Mouse (Mus musculus): ENCODE results near the gene Jmjd1c. TPM values are rescaled to one million over a fixed set of nuclear protein-coding genes. Genes with fewer than 3 reads are reported as not detected.
A peak's percentile ranks its signal among the peaks of the same experiment; 100 is the strongest.

The Jmjd1c gene
- polyA plus RNA-seq, 1 experiment: 22.7 TPM

GRCm38 (mm10) chr10:67082531-67082930, 13.4 kb upstream of the Jmjd1c start:
- Histone ChIP-seq H3K27me3 (ENCODE audit: control insufficient read depth, insufficient read depth, low read length) (no peaks in the 10 kb centered on the region), H3K27ac (ENCODE audit: insufficient read depth, low read depth, low read length) (no peak overlapping the region), H3K4me1 (ENCODE audit: control insufficient read depth, insufficient read depth, insufficient read length, low read length) (peaks cover 12% of the 10 kb centered on the region; the same call in 1 of the 2 replicates), H3K4me3 (ENCODE audit: low read depth, low read length) (no peak overlapping the region), H3K36me3 (ENCODE audit: control insufficient read depth, insufficient read depth, low read length) (no peaks in the 10 kb centered on the region)
- TF ChIP-seq POLR2A (IDR thresholded peaks at IDR 0.05; ENCODE audit: low read depth, low read length): no peak
- TF ChIP-seq CTCF (IDR thresholded peaks at IDR 0.05; ENCODE audit: extremely low read depth, insufficient read length, insufficient replicate concordance, low read depth, low read length): no peak
- 85% methylated on average over 4 of the region's 4 CpGs for WGBS

GRCm38 (mm10) chr10:67083446-67084166, 12.3 kb upstream of the Jmjd1c start:
- H3K27ac ChIP-seq (ENCODE audit: insufficient read depth, low read depth, low read length): no peak overlapping the region
- peaks cover 11% of the 10 kb centered on the region; the same call in 1 of the 2 replicates for H3K4me1 ChIP-seq (ENCODE audit: control insufficient read depth, insufficient read depth, insufficient read length, low read length)
- no peaks in the 10 kb centered on the region for H3K36me3 ChIP-seq (ENCODE audit: control insufficient read depth, insufficient read depth, low read length)
- WGBS: 95% methylated on average over 10 of the region's 10 CpGs
- TF ChIP-seq CTCF (IDR thresholded peaks at IDR 0.05; ENCODE audit: extremely low read depth, insufficient read length, insufficient replicate concordance, low read depth, low read length) (no peak), POLR2A (IDR thresholded peaks at IDR 0.05; ENCODE audit: low read depth, low read length) (no peak)
- no peak overlapping the region for H3K4me3 ChIP-seq (ENCODE audit: low read depth, low read length)
- no peaks in the 10 kb centered on the region for H3K27me3 ChIP-seq (ENCODE audit: control insufficient read depth, insufficient read depth, low read length)

- no peaks in the 10 kb centered on the region for H3K36me3 ChIP-seq (ENCODE audit: control insufficient read depth, insufficient read depth, low read length)
- H3K4me3 ChIP-seq (ENCODE audit: low read depth, low read length): no peak overlapping the region
- no peaks in the 10 kb centered on the region for H3K27me3 ChIP-seq (ENCODE audit: control insufficient read depth, insufficient read depth, low read length)
- TF ChIP-seq CTCF (IDR thresholded peaks at IDR 0.05; ENCODE audit: extremely low read depth, insufficient read length, insufficient replicate concordance, low read depth, low read length): no peak
- TF ChIP-seq POLR2A (IDR thresholded peaks at IDR 0.05; ENCODE audit: low read depth, low read length): no peak
- 94% methylated on average over 10 of the region's 10 CpGs for WGBS
- H3K4me1 ChIP-seq (ENCODE audit: control insufficient read depth, insufficient read depth, insufficient read length, low read length): peaks cover 8% of the 10 kb centered on the region; the same call in 1 of the 2 replicates
- H3K27ac ChIP-seq (ENCODE audit: insufficient read depth, low read depth, low read length): no peak overlapping the region
These were observed 10.8 kb upstream of the Jmjd1c start for GRCm38 (mm10) chr10:67085124-67085523.

- Histone ChIP-seq H3K36me3 (ENCODE audit: control insufficient read depth, insufficient read depth, low read length) (no peaks in the 10 kb centered on the region), H3K4me1 (ENCODE audit: control insufficient read depth, insufficient read depth, insufficient read length, low read length) (peaks cover 8% of the 10 kb centered on the region; the same call in 1 of the 2 replicates), H3K4me3 (ENCODE audit: low read depth, low read length) (no peak overlapping the region), H3K27ac (ENCODE audit: insufficient read depth, low read depth, low read length) (no peak overlapping the region), H3K27me3 (ENCODE audit: control insufficient read depth, insufficient read depth, low read length) (no peaks in the 10 kb centered on the region)
- 57% methylated on average over 7 of the region's 7 CpGs for WGBS
- TF ChIP-seq POLR2A (IDR thresholded peaks at IDR 0.05; ENCODE audit: low read depth, low read length) (no peak), CTCF (IDR thresholded peaks at IDR 0.05; ENCODE audit: extremely low read depth, insufficient read length, insufficient replicate concordance, low read depth, low read length) (no peak)
These were observed 10.0 kb upstream of the Jmjd1c start for GRCm38 (mm10) chr10:67085916-67086315.

- Histone ChIP-seq H3K4me1 (ENCODE audit: control insufficient read depth, insufficient read depth, insufficient read length, low read length) (peaks cover 5% of the 10 kb centered on the region; the same call in 1 of the 2 replicates), H3K4me3 (ENCODE audit: low read depth, low read length) (no peak overlapping the region), H3K27me3 (ENCODE audit: control insufficient read depth, insufficient read depth, low read length) (no peaks in the 10 kb centered on the region), H3K36me3 (ENCODE audit: control insufficient read depth, insufficient read depth, low read length) (no peaks in the 10 kb centered on the region), H3K27ac (ENCODE audit: insufficient read depth, low read depth, low read length) (peak overlapping the region; percentile 55; the same call in 1 of the 2 replicates)
- 72% methylated on average over 5 of the region's 5 CpGs for WGBS
- TF ChIP-seq CTCF (IDR thresholded peaks at IDR 0.05; ENCODE audit: extremely low read depth, insufficient read length, insufficient replicate concordance, low read depth, low read length) (no peak), POLR2A (IDR thresholded peaks at IDR 0.05; ENCODE audit: low read depth, low read length) (no peak)
These were observed 8.3 kb upstream of the Jmjd1c start for GRCm38 (mm10) chr10:67087447-67088226.

GRCm38 (mm10) chr10:67090611-67091010, 5.3 kb upstream of the Jmjd1c start:
- no peak overlapping the region for H3K4me3 ChIP-seq (ENCODE audit: low read depth, low read length)
- no peaks in the 10 kb centered on the region for H3K27me3 ChIP-seq (ENCODE audit: control insufficient read depth, insufficient read depth, low read length)
- no peaks in the 10 kb centered on the region for H3K36me3 ChIP-seq (ENCODE audit: control insufficient read depth, insufficient read depth, low read length)
- H3K4me1 ChIP-seq (ENCODE audit: control insufficient read depth, insufficient read depth, insufficient read length, low read length): peaks cover 15% of the 10 kb centered on the region
- no peak overlapping the region for H3K27ac ChIP-seq (ENCODE audit: insufficient read depth, low read depth, low read length)
- TF ChIP-seq CTCF (IDR thresholded peaks at IDR 0.05; ENCODE audit: extremely low read depth, insufficient read length, insufficient replicate concordance, low read depth, low read length) (no peak), POLR2A (IDR thresholded peaks at IDR 0.05; ENCODE audit: low read depth, low read length) (no peak)
- 93% methylated on average over 4 of the region's 4 CpGs for WGBS

- 25% methylated on average over 7 of the region's 7 CpGs for WGBS
- TF ChIP-seq POLR2A (IDR thresholded peaks at IDR 0.05; ENCODE audit: low read depth, low read length): no peak
- TF ChIP-seq CTCF (IDR thresholded peaks at IDR 0.05; ENCODE audit: extremely low read depth, insufficient read length, insufficient replicate concordance, low read depth, low read length): no peak
- no peaks in the 10 kb centered on the region for H3K27me3 ChIP-seq (ENCODE audit: control insufficient read depth, insufficient read depth, low read length)
- no peaks in the 10 kb centered on the region for H3K36me3 ChIP-seq (ENCODE audit: control insufficient read depth, insufficient read depth, low read length)
- peaks cover 23% of the 10 kb centered on the region for H3K4me1 ChIP-seq (ENCODE audit: control insufficient read depth, insufficient read depth, insufficient read length, low read length)
- H3K27ac ChIP-seq (ENCODE audit: insufficient read depth, low read depth, low read length): peak overlapping the region; percentile 70
- H3K4me3 ChIP-seq (ENCODE audit: low read depth, low read length): no peak overlapping the region
These were observed 1.0 kb upstream of the Jmjd1c start for GRCm38 (mm10) chr10:67094922-67095321.

All from small intestine, adult 2 months (tissue).